Mouse (Mus musculus): ENCODE data around the gene Fgfr2. TPM values are rescaled to one million over a fixed set of nuclear protein-coding genes. Genes with fewer than 3 reads are reported as not detected.

Gene Fgfr2
- polyA plus RNA-seq, 1 experiment from 2014 or later, result 92.0 TPM

GRCm38 (mm10) chr7:130130226-130130625 lies 2992.9 kb downstream of the Fgfr2 start:
- H3K27ac ChIP-seq (ENCODE audit: low read depth, low read length), result no peak overlapping the region
- WGBS, result 93% methylated on average over 5 of the region's 5 CpGs
- DNase-seq (ENCODE audit: low spot score, missing footprints), result peak; percentile 80

GRCm38 (mm10) chr7:130129359-130129960 lies 2993.7 kb downstream of the Fgfr2 start:
- ATAC-seq (ENCODE audit: low FRiP score), result no peak
- Histone ChIP-seq H3K9ac (ENCODE audit: low read length) (no peak overlapping the region), H3K27me3 (ENCODE audit: control insufficient read depth, insufficient read depth, low read length) (no peaks in the 10 kb centered on the region), H3K4me2 (no peak overlapping the region), H3K27ac (ENCODE audit: low read depth, low read length) (no peak overlapping the region), H3K9me3 (ENCODE audit: control insufficient read depth, low read length) (no peaks in the 10 kb centered on the region), H3K36me3 (ENCODE audit: control insufficient read depth, insufficient read depth, low read length) (no peaks in the 10 kb centered on the region), H3K4me3 (ENCODE audit: low read depth, low read length) (no peak overlapping the region), H3K4me1 (ENCODE audit: control insufficient read depth, insufficient read depth, low read length) (no peaks in the 10 kb centered on the region)
- peak; percentile 83 for DNase-seq (ENCODE audit: low spot score, missing footprints)
- WGBS, result 35% methylated on average over 16 of the region's 16 CpGs

More at GRCm38 (mm10) chr7:130130226-130130625, 2992.9 kb downstream of the Fgfr2 start:
- no peaks in the 10 kb centered on the region for H3K36me3 ChIP-seq (ENCODE audit: control insufficient read depth, insufficient read depth, low read length)
- no peaks in the 10 kb centered on the region for H3K4me1 ChIP-seq (ENCODE audit: control insufficient read depth, insufficient read depth, low read length)
- no peak for ATAC-seq (ENCODE audit: low FRiP score)
- no peaks in the 10 kb centered on the region for H3K27me3 ChIP-seq (ENCODE audit: control insufficient read depth, insufficient read depth, low read length)
- H3K9ac ChIP-seq (ENCODE audit: low read length), result no peak overlapping the region
- no peaks in the 10 kb centered on the region for H3K9me3 ChIP-seq (ENCODE audit: control insufficient read depth, low read length)
- no peak overlapping the region for H3K4me2 ChIP-seq
- no peak overlapping the region for H3K4me3 ChIP-seq (ENCODE audit: low read depth, low read length)

- Histone ChIP-seq H3K4me1 (ENCODE audit: control insufficient read depth, insufficient read depth, low read length) (no peaks in the 10 kb centered on the region), H3K27me3 (ENCODE audit: control insufficient read depth, insufficient read depth, low read length) (no peaks in the 10 kb centered on the region), H3K4me2 (no peak overlapping the region), H3K9me3 (ENCODE audit: control insufficient read depth, low read length) (no peaks in the 10 kb centered on the region), H3K4me3 (ENCODE audit: low read depth, low read length) (no peak overlapping the region), H3K27ac (ENCODE audit: low read depth, low read length) (no peak overlapping the region), H3K36me3 (ENCODE audit: control insufficient read depth, insufficient read depth, low read length) (no peaks in the 10 kb centered on the region), H3K9ac (ENCODE audit: low read length) (no peak overlapping the region)
- DNase-seq (ENCODE audit: low spot score, missing footprints), result no peak
- no peak for ATAC-seq (ENCODE audit: low FRiP score)
- WGBS, result 12% methylated on average over 2 of the region's 2 CpGs
These were observed 3001.6 kb downstream of the Fgfr2 start for GRCm38 (mm10) chr7:130121507-130121906.

GRCm38 (mm10) chr7:130119466-130119865 lies 3003.7 kb downstream of the Fgfr2 start:
- DNase-seq (ENCODE audit: low spot score, missing footprints), result no peak
- 71% methylated on average over 6 of the region's 6 CpGs for WGBS
- H3K4me2 ChIP-seq, result no peak overlapping the region

GRCm38 (mm10) chr7:130118726-130119125 lies 3004.4 kb downstream of the Fgfr2 start:
- Histone ChIP-seq H3K4me1 (ENCODE audit: control insufficient read depth, insufficient read depth, low read length) (no peaks in the 10 kb centered on the region), H3K9me3 (ENCODE audit: control insufficient read depth, low read length) (no peaks in the 10 kb centered on the region), H3K36me3 (ENCODE audit: control insufficient read depth, insufficient read depth, low read length) (no peaks in the 10 kb centered on the region), H3K27ac (ENCODE audit: low read depth, low read length) (no peak overlapping the region), H3K27me3 (ENCODE audit: control insufficient read depth, insufficient read depth, low read length) (no peaks in the 10 kb centered on the region), H3K4me3 (ENCODE audit: low read depth, low read length) (no peak overlapping the region), H3K4me2 (no peak overlapping the region), H3K9ac (ENCODE audit: low read length) (no peak overlapping the region)
- 51% methylated on average over 4 of the region's 4 CpGs for WGBS
- ATAC-seq (ENCODE audit: low FRiP score) (no peak), DNase-seq (ENCODE audit: low spot score, missing footprints) (no peak)

More at GRCm38 (mm10) chr7:130119466-130119865, 3003.7 kb downstream of the Fgfr2 start:
- no peak for ATAC-seq (ENCODE audit: low FRiP score)
- H3K36me3 ChIP-seq (ENCODE audit: control insufficient read depth, insufficient read depth, low read length), result no peaks in the 10 kb centered on the region
- H3K27me3 ChIP-seq (ENCODE audit: control insufficient read depth, insufficient read depth, low read length), result no peaks in the 10 kb centered on the region
- H3K9me3 ChIP-seq (ENCODE audit: control insufficient read depth, low read length), result no peaks in the 10 kb centered on the region
- H3K27ac ChIP-seq (ENCODE audit: low read depth, low read length), result no peak overlapping the region
- H3K4me1 ChIP-seq (ENCODE audit: control insufficient read depth, insufficient read depth, low read length), result no peaks in the 10 kb centered on the region
- no peak overlapping the region for H3K4me3 ChIP-seq (ENCODE audit: low read depth, low read length)
- no peak overlapping the region for H3K9ac ChIP-seq (ENCODE audit: low read length)

- Histone ChIP-seq H3K9me3 (ENCODE audit: control insufficient read depth, low read length) (no peaks in the 10 kb centered on the region), H3K27ac (ENCODE audit: low read depth, low read length) (no peak overlapping the region), H3K4me3 (ENCODE audit: low read depth, low read length) (no peak overlapping the region), H3K4me1 (ENCODE audit: control insufficient read depth, insufficient read depth, low read length) (no peaks in the 10 kb centered on the region), H3K36me3 (ENCODE audit: control insufficient read depth, insufficient read depth, low read length) (no peaks in the 10 kb centered on the region), H3K4me2 (no peak overlapping the region), H3K9ac (ENCODE audit: low read length) (no peak overlapping the region), H3K27me3 (ENCODE audit: control insufficient read depth, insufficient read depth, low read length) (no peaks in the 10 kb centered on the region)
- WGBS, result 31% methylated on average over 4 of the region's 4 CpGs
- ATAC-seq (ENCODE audit: low FRiP score) (no peak), DNase-seq (ENCODE audit: low spot score, missing footprints) (peak; percentile 76)
These were observed 3005.6 kb downstream of the Fgfr2 start for GRCm38 (mm10) chr7:130117466-130118123.

- ATAC-seq (ENCODE audit: low FRiP score), result no peak
- WGBS, result 86% methylated on average over 4 of the region's 4 CpGs
These were observed 3008.7 kb downstream of the Fgfr2 start for GRCm38 (mm10) chr7:130114436-130114835.

More at GRCm38 (mm10) chr7:130114436-130114835, 3008.7 kb downstream of the Fgfr2 start:
- no peaks in the 10 kb centered on the region for H3K4me1 ChIP-seq (ENCODE audit: control insufficient read depth, insufficient read depth, low read length)
- DNase-seq (ENCODE audit: low spot score, missing footprints), result peak; percentile 61
- no peak overlapping the region for H3K4me3 ChIP-seq (ENCODE audit: low read depth, low read length)
- no peak overlapping the region for H3K4me2 ChIP-seq
- H3K9me3 ChIP-seq (ENCODE audit: control insufficient read depth, low read length), result no peaks in the 10 kb centered on the region
- no peak overlapping the region for H3K9ac ChIP-seq (ENCODE audit: low read length)
- H3K27ac ChIP-seq (ENCODE audit: low read depth, low read length), result no peak overlapping the region
- no peaks in the 10 kb centered on the region for H3K27me3 ChIP-seq (ENCODE audit: control insufficient read depth, insufficient read depth, low read length)
- H3K36me3 ChIP-seq (ENCODE audit: control insufficient read depth, insufficient read depth, low read length), result no peaks in the 10 kb centered on the region

Small RNAs within 50 kb of the gene (microRNA-seq; reads per million reads assigned to microRNA genes)
- gene Mir7061, result 0.95 reads per million

Other genes starting within 250 kb of the Fgfr2 start
- gene Zranb1, start 192.2 kb downstream of the Fgfr2 start, polyA plus RNA-seq (2014; fragmentation: Nextera tagmentation; extraction: Ambion mirVana), result 15.6 and 18.3 TPM in 2 replicates
- gene Ctbp2, start 1.0 kb upstream of the Fgfr2 start, polyA plus RNA-seq (2014; fragmentation: Nextera tagmentation; extraction: Ambion mirVana), result 118 and 131 TPM in 2 replicates